Comparison of ENCODE assay signal across 25 mouse cellular contexts in genomic region chr8:106959626-106960025, GRCm38 (mm10). TPM values are rescaled to one million over a fixed set of nuclear protein-coding genes. Genes with fewer than 3 reads are reported as not detected.
DNase-seq lines count a peak whose midpoint lies in the region; ATAC-seq and TF ChIP-seq lines count a peak whose summit lies in the region.
"Had no signal": no experiment of that assay in that cellular context is flagged by ENCODE, and none has a peak within 500 bp of the region (broad histone marks: within the 10 kb centered on the region; RNA-seq: fewer than 3 reads in every experiment).

No protein-coding gene starts in this region.

- H3K4me1 ChIP-seq in liver, postnatal 0 days (ENCODE audit: insufficient read depth) = no peaks in the 10 kb centered on the region
- H3K4me1 ChIP-seq in liver, embryonic 11.5 days (replicated peaks; ENCODE audit: control insufficient read depth, insufficient read depth, low read length) = no peaks in the 10 kb centered on the region
- no peaks in the 10 kb centered on the region for H3K4me1 ChIP-seq in forebrain, embryonic 15.5 days
- H3K4me1 ChIP-seq: forebrain, embryonic 13.5 days; limb, embryonic 12.5 days had no signal

- ATAC-seq in liver, postnatal 0 days = 0 out of 2 replicates have a peak, but pooled peaks have one; percentile 15
- no peak for ATAC-seq in liver, embryonic 11.5 days (replicated peaks; ENCODE audit: low FRiP score)
- ATAC-seq in common myeloid progenitor, adult 5-6 weeks (replicated peaks; ENCODE audit: low read depth, poor library complexity, severe bottlenecking) = peak; percentile 58; the same call in 1 of the 2 replicates
- no peak for ATAC-seq in forebrain, embryonic 15.5 days (replicated peaks)
- ATAC-seq: forebrain, embryonic 13.5 days; hindbrain, embryonic 16.5 days; midbrain, embryonic 13.5 days had no signal

- no peak overlapping the region for H3K27ac ChIP-seq in liver, postnatal 0 days (ENCODE audit: low read depth)
- H3K27ac ChIP-seq in liver, embryonic 11.5 days (ENCODE audit: low read depth, low read length) = no peak overlapping the region
- peak overlapping the region; percentile 54 for H3K27ac ChIP-seq in macrophage
- no peak overlapping the region for H3K27ac ChIP-seq in forebrain, embryonic 15.5 days (replicated peaks)
- H3K27ac ChIP-seq: embryonic facial prominence, embryonic 10.5 days; embryonic facial prominence, embryonic 15.5 days; forebrain, embryonic 13.5 days; heart, embryonic 13.5 days; kidney, postnatal 0 days; limb, embryonic 12.5 days; midbrain, embryonic 13.5 days had no signal

- peaks cover 95% of the 10 kb centered on the region for H3K79me2 ChIP-seq in macrophage (ENCODE audit: inconsistent target)

- DNase-seq in liver, postnatal 0 days = no peak
- no peak for DNase-seq in liver, embryonic 11.5 days (ENCODE audit: low spot score)
- no peak for DNase-seq in embryo, embryonic 9.5 days (ENCODE audit: extremely low spot score)
- DNase-seq in gastrocnemius, postnatal 14 days = no peak
- DNase-seq: adrenal gland, postnatal 25 days; cerebellum, adult 18-20 months; cerebellum, postnatal 10 days; gastrocnemius, postnatal 36 days; heart, postnatal 14 days; kidney, adult 2 months; layer of hippocampus, adult 9-11 months; lung, postnatal 10 days; retina, postnatal 1 day; right cerebral cortex, postnatal 14 days had no signal

- H3K4me3 ChIP-seq in liver, postnatal 0 days (ENCODE audit: low read depth, low read length) = no peak overlapping the region
- H3K4me3 ChIP-seq in liver, embryonic 11.5 days (ENCODE audit: low read depth, low read length) = no peak overlapping the region
- no peak overlapping the region for H3K4me3 ChIP-seq in macrophage (ENCODE audit: inconsistent target)
- no peak overlapping the region for H3K4me3 ChIP-seq in forebrain, embryonic 15.5 days
- H3K4me3 ChIP-seq: embryonic facial prominence, embryonic 10.5 days; embryonic facial prominence, embryonic 15.5 days; forebrain, embryonic 13.5 days; heart, embryonic 13.5 days; limb, embryonic 12.5 days; midbrain, embryonic 13.5 days had no signal

- no peaks in the 10 kb centered on the region for H3K27me3 ChIP-seq in liver, postnatal 0 days (ENCODE audit: insufficient read depth, low read length)
- no peaks in the 10 kb centered on the region for H3K27me3 ChIP-seq in liver, embryonic 11.5 days (replicated peaks; ENCODE audit: control insufficient read depth, insufficient read depth, low read length)
- H3K27me3 ChIP-seq in forebrain, embryonic 15.5 days = no peaks in the 10 kb centered on the region
- H3K27me3 ChIP-seq: embryonic facial prominence, embryonic 15.5 days; forebrain, embryonic 13.5 days; heart, embryonic 13.5 days; limb, embryonic 12.5 days; midbrain, embryonic 13.5 days had no signal

- no peak for TF ChIP-seq CTCF in liver, postnatal 0 days (IDR thresholded peaks at IDR 0.05; ENCODE audit: low read depth)

- H3K9ac ChIP-seq in liver, postnatal 0 days (replicated peaks) = no peak overlapping the region
- no peak overlapping the region for H3K9ac ChIP-seq in liver, embryonic 11.5 days (ENCODE audit: low read depth, low read length)
- no peak overlapping the region for H3K9ac ChIP-seq in forebrain, embryonic 15.5 days (replicated peaks)
- H3K9ac ChIP-seq: embryonic facial prominence, embryonic 15.5 days; forebrain, embryonic 13.5 days; heart, embryonic 13.5 days; limb, embryonic 12.5 days; midbrain, embryonic 13.5 days had no signal

- no peak for TF ChIP-seq EP300 in liver, postnatal 0 days (IDR thresholded peaks at IDR 0.05; ENCODE audit: low read depth)

- H3K36me3 ChIP-seq in liver, postnatal 0 days (replicated peaks; ENCODE audit: insufficient read depth, low read length) = no peaks in the 10 kb centered on the region
- no peaks in the 10 kb centered on the region for H3K36me3 ChIP-seq in liver, embryonic 11.5 days (ENCODE audit: control insufficient read depth, insufficient read depth, low read length)
- H3K36me3 ChIP-seq in macrophage (ENCODE audit: inconsistent target) = no peaks in the 10 kb centered on the region
- H3K36me3 ChIP-seq in forebrain, embryonic 15.5 days = no peaks in the 10 kb centered on the region
- H3K36me3 ChIP-seq: embryonic facial prominence, embryonic 15.5 days; heart, embryonic 13.5 days; midbrain, embryonic 13.5 days had no signal

- WGBS in liver, postnatal 0 days (ENCODE audit: insufficient replicate concordance) = 65% methylated on average over 2 of the region's 2 CpGs
- 72% methylated on average over 2 of the region's 2 CpGs for WGBS in liver, embryonic 11.5 days
- 40% methylated on average over 2 of the region's 2 CpGs for WGBS in macrophage (ENCODE audit: missing documents)
- WGBS in forebrain, embryonic 15.5 days = 79% methylated on average over 2 of the region's 2 CpGs

- H3K9me3 ChIP-seq in liver, postnatal 0 days (ENCODE audit: low read length) = no peaks in the 10 kb centered on the region
- H3K9me3 ChIP-seq in liver, embryonic 11.5 days (ENCODE audit: control insufficient read depth, low read length) = no peaks in the 10 kb centered on the region
- H3K9me3 ChIP-seq in forebrain, embryonic 15.5 days = no peaks in the 10 kb centered on the region
- H3K9me3 ChIP-seq: embryonic facial prominence, embryonic 10.5 days; embryonic facial prominence, embryonic 15.5 days; forebrain, embryonic 13.5 days; heart, embryonic 13.5 days; limb, embryonic 12.5 days; midbrain, embryonic 13.5 days had no signal

- no peak overlapping the region for H3K4me2 ChIP-seq in liver, postnatal 0 days (ENCODE audit: low read depth, low read length)
- H3K4me2 ChIP-seq in liver, embryonic 11.5 days = no peak overlapping the region
- H3K4me2 ChIP-seq in forebrain, embryonic 15.5 days (replicated peaks) = no peak overlapping the region
- H3K4me2 ChIP-seq: embryonic facial prominence, embryonic 15.5 days; forebrain, embryonic 13.5 days; heart, embryonic 13.5 days; limb, embryonic 12.5 days; midbrain, embryonic 13.5 days had no signal

- intact Hi-C loops in gastrocnemius, postnatal 14 days (cut with DNase I; ENCODE audit: low total_unique reads) = no loop called here

RNA-seq across cellular contexts. Expression of gene Sntb2, which starts 24.1 kb away (rescaled TPM):
- 1.8 and 1.9 TPM in 2 replicates for polyA plus RNA-seq in liver, postnatal 0 days (2015; fragmentation: Nextera tagmentation; extraction: Ambion mirVana)
- 4.2 and 4.9 TPM in 2 replicates for polyA plus RNA-seq in liver, embryonic 11.5 days (2014; fragmentation: Nextera tagmentation; extraction: Ambion mirVana)
- total RNA-seq in common myeloid progenitor, adult 5-6 weeks (2017) = 1.9 and 4.1 TPM in 2 replicates
- total RNA-seq in macrophage (2018; cell fraction: chromatin; rRNA removed) = 10 to 100 TPM; 18.2 to 50.8 (median 32.8) TPM
- total RNA-seq in macrophage (2018; cell fraction: cytosol; rRNA removed) = 10 to 100 TPM in 24 of 26 experiments, 1 to 10 TPM in 2; 9.7 to 18.9 (median 13.0) TPM
- 10 to 100 TPM; 16.4 to 48.6 (median 27.7) TPM for total RNA-seq in macrophage (2018; cell fraction: nucleus; rRNA removed)
- 7.2 to 10.1 TPM (median 8.4 TPM) in 3 replicates for polyA plus RNA-seq in macrophage (2018)
- 3.7 and 4.3 TPM in 2 replicates for polyA plus RNA-seq in forebrain, embryonic 15.5 days (2015; fragmentation: Nextera tagmentation; extraction: Ambion mirVana)
- 10 to 100 TPM; 11.0 to 13.9 TPM for total RNA-seq in gastrocnemius, postnatal 14 days (2021)

Comparison
In these comparisons a context has a peak if more than half of its experiments do, and no peak if none do; other contexts are left out.
1. ATAC-seq: peak in liver, postnatal 0 days (single experiment) and common myeloid progenitor, adult 5-6 weeks (single experiment); none in liver, embryonic 11.5 days (single experiment) and forebrain, embryonic 15.5 days (single experiment).